Mouse (Mus musculus) thymus, postnatal 25 days (tissue): ENCODE measurements around the gene Kcnk13.
"Not testable (repeated sequence)": the region's sequence is repeated elsewhere in the genome, so short reads cannot be mapped to it uniquely, and the experiment has no call there.

Experiments used
- DNase-seq: peaks from one replicate; pipeline ENCODE4 v3.0.0; 2022

The Kcnk13 gene

DNA sequence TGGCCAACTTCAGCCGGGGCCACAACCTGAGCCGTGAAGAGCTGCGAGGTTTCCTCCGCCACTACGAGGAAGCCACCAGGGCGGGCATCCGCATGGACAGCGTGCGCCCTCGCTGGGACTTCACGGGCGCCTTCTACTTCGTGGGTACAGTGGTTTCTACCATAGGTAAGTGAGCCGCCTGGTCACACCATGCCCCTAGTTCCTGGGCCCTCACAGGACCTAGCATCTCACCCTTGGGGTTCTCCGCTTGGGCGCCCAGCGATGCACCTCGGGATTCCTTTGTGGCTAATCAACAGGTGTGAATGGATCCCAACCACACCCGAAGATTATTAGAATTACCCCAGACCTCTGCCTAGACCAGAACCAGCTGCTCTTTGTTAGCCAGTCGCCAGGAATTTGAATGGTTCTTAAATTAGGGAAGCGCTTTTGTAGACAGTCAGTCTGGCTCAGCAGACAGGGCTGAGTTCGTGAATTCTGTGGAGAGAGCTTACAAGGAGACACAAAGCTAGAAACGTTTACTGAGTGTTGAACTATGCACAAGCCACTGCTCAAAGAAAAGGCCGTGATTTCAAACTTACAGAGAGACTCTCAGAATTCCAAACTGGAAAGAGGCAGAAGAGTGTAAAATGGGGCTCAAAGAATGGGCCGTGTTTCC lies 1.9 kb downstream of the Kcnk13 start:
- DNase-seq: no peak

DNA sequence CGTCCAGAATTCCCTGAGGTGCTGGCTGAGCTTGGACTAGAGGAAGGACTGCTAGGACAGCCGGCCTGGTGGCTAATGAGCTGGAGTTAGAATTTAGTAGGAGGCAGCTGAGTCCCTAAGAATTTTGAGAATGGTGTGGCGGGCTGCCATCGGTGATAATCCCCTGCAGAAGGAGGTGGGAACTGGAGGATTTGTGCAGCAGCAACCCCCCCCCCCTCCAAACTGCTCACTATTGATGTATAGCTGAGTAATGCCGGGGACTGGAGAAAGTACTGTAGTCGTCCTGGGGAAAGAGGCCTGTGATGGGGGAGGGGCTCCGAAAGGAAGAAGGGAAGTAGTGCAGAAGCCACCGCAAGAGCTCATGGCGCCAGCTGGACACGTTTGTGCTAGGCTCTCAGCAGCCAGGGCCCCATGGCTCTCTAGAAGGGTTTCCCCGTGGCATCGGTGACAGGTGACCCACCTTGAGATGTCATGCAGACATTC lies 2.6 kb downstream of the Kcnk13 start:
- no peak for DNase-seq

DNA sequence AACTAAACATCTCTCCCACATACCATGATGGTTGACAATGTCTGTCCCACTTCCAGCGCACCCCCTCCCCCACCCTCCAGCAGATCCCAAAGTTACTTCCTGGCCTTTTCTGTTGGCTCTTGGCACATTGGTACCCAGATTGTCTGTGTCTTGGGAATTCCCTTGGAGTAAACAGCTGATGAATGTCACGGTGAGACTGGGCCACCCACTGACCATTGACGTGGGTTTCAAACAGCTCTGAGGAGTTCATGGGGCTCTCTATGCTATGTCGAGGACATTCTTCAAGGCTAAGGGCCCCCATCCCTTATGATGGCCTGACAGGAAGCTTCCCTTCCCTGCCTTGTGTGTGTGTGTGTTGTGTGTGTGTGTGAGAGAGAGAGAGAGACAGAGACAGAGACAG lies 5.6 kb downstream of the Kcnk13 start:
- no peak for DNase-seq

DNA sequence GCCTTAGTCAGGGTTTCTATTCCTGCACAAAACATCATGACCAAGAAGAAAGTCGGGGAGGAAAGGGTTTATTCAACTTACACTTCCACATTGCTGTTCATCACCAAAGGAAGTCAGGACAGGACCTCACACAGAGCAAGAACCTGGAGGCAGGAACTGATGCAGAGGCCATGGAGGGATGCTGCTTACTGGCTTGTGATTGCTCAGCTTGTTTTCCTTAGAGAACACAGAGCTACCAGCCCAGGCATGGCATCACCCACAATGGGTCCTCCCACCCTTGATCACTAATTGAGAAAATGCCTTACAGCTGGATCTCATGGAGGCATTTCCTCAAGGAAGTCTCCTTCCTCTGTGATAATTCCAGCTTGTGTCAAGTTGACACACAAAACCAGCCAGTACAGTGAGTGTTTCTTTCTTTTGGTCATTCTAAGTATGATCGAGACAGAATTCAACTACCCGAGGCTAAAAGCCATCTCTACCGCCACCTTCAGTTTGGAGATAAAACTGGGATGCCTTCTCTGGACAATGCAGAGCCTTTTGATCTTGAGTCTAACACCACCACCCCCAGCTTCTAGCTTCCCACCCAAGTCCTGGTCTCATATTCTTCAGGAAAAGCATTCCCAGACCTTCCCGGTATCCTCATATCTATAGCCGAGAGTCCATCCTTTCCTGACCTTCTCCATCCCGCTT lies 7.1 kb downstream of the Kcnk13 start:
- not testable (repeated sequence) for DNase-seq

- no peak for DNase-seq
Measured at GRCm38 (mm10) chr12:99972825-99973224, 8.5 kb downstream of the Kcnk13 start.

GRCm38 (mm10) chr12:99973659-99974058 lies 9.4 kb downstream of the Kcnk13 start:
- DNase-seq: no peak

GRCm38 (mm10) chr12:99979541-99979940 lies 15.2 kb downstream of the Kcnk13 start:
- DNase-seq: no peak

DNA sequence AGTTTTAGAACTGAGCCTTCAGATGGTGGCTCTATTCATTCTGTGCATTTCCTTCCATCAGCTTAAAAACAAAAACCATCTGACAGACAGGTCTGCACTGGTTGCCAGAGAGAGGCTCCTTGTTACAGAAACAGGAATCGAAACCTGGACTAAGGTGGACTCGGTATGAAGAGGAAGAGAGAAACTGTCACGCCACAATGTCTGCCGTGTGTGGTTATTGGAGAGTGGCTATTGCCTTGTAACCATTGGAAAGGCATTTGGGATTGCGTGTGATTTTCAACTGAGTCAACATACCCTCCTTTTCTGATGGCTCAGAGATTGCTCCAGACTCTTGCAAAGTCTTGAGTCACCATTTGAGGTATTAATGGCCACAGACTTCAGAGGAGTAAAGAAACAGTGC lies 22.5 kb downstream of the Kcnk13 start:
- no peak for DNase-seq

GRCm38 (mm10) chr12:99988144-99988543 lies 23.8 kb downstream of the Kcnk13 start:
- DNase-seq: no peak

DNA sequence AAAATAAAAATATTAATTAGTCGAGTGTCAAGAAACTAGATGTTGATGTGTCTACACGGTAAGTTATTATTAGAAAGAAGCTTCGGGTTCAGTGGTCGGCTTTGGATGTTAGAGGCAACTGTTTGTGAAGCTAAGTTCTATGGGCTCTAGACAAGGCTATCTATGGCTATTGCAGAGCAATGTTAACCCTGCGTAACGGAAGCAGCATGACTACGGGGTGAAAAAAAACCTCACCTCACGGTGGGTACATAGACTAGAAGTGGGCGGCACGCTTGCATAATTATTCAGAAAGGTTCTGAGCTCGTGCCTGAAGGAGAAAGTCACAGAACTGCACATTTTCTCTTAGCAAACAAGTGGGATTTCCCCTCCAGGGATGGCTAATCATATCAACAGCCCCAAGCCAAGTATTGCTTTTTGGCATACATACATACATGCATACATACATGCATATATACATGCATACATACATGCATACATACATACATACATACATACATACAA lies 28.1 kb downstream of the Kcnk13 start:
- no peak for DNase-seq

- no peak for DNase-seq
Measured at GRCm38 (mm10) chr12:99993146-99993890, 29.0 kb downstream of the Kcnk13 start.

GRCm38 (mm10) chr12:99995951-99996350 lies 31.7 kb downstream of the Kcnk13 start:
- DNase-seq: no peak

GRCm38 (mm10) chr12:99999726-100000125 lies 35.4 kb downstream of the Kcnk13 start:
- DNase-seq: no peak

DNA sequence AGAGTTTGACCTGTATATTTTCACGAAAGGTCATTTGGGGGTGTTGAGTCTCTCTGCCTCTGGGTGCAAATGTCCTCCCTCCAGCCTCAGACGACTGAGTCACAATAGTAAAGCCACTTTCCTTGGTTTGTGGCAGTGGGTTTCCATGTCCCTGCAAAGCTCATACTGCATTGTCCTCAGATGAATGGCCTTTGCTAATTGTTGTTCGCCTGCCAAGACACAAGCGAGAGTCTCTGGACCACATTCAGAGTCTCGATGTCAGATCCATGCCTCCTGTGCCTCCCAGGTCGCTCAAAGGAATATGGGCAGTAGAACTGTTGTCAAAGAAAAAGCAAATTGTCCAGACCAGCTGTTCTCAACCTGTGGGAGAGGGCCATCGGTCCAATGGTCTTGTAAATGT lies 36.1 kb downstream of the Kcnk13 start:
- DNase-seq: no peak

DNA sequence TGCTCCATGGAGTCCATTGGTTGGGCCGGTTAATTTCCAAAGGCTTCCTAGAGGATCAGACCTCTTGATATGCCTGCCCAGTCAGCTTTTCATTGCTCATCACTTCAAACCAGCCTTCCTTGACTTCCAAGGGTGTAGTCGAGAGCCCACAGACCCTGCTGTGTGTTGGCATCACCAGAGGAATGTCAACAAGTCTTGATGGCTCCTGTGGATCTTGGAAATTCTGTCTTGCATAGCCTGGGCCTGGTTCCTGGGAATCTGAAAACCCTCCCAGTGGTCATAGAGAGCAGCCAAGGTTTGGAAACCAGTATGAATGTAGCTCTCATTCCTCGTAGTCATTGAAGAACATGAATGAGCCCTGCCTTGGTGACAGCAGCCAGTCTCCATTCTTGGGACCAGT lies 36.9 kb downstream of the Kcnk13 start:
- DNase-seq: no peak

DNA sequence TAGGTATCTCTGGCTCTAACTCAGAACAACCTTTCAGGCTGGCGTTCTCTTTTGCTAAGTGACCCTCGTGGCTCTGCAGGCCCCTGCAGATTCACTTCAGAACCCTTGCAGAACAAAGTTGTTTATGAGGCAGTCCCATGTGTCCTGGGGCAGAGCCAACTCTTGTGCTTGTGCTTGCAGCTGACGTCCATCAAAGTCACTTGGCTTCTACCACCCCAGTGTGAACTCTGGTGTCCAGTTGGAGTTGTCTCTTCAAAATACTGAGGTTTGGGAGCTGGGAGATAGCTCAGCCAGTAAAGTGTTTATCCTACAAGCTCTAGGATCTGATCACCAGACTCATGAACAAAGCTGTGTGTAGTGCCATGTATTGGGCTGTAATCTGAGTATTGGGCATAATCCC lies 37.6 kb downstream of the Kcnk13 start:
- no peak for DNase-seq

DNA sequence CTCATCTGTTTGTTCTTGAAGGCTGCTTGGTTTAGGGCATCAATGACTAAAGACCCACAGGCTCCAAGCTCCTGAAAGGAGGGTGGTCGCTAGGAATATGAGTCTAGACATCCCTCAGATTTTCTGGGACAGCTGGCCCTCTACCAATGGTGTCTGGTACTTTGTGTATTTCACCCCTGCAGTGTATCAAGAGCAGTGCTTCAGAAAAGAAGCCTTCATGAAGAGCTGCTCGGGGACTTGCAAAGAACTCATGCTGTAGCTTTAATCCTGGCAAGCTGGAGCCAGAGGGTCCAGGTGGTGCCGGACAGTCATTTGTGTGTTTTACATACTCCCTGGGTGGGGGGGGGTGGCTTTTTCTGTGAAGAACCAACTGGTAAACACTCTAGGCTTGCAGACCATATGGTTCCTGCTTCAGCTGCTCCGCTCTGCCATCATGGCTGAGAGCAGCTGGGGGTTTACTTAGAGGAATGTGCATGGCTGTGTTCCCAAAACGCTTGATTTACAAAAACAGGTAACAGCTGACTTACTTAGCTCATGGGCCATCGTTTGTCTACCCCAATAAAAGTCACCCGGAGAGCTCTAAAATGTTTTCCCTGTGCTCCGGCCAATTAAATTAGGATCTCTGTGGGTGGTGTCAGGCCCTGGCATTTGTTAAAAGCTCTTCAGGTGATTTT lies 38.8 kb downstream of the Kcnk13 start:
- no peak for DNase-seq

- DNase-seq: no peak
Measured at GRCm38 (mm10) chr12:100005285-100005684, 41.0 kb downstream of the Kcnk13 start.

DNA sequence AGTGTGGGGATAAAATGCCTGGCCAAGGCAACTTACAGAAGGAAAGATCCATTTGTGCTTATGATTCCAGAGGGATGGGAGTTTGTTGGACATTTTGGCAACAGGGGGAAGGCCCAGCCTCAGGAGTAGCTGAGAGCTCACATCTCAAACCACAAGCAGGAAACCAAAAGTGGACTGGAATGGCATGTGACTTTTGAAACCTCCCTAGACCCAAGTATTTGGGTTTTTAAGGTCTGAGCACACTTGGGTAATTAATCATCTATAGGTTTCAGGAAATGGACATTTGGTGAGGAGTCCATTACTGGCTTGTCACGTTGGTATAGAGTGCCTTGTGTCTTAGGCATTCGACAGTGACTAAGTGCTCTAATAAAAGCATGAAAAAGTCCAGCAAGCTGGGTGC lies 42.4 kb downstream of the Kcnk13 start:
- no peak for DNase-seq

GRCm38 (mm10) chr12:100012839-100013238 lies 48.5 kb downstream of the Kcnk13 start:
- DNase-seq: no peak

DNA sequence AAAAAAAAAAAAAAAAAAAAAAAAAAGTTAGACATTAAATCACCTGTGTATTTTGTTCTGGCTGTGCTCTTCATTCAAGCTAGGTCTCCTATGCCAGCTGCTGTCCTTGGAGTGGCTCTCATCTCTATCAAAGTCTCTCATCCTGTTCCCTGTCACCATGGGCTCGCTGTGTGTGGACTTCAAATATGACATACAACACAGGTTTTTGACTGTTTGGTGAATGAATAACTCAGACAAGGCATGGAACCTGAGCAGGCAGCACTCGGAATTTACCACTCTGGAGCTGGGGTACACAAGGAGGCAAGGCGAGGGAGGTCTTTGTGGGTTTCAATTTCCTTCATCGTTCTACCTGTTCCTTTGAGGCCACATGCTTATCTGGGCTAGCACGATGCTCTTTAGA lies 50.8 kb downstream of the Kcnk13 start:
- DNase-seq: no peak

GRCm38 (mm10) chr12:100017709-100018108 lies 53.4 kb downstream of the Kcnk13 start:
- DNase-seq: no peak

DNA sequence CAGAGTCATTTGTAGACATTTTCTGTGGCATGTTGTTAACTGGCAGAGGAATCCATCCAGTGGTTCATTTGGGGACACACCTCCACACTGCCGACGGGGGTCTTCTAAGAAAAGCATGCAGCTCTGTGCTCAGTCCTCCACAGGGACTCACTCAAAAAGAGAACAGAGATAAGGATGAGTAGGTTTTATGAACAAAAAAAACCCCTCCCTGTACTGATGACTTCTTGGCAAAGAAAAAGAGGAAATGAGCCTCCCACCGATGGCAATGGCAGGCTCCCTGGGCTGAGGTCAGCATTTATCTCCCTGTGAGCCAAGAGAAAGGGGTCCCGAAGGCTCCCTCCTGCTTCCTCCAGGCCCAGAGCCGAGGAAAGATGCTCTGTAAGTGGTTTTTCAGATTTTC lies 58.2 kb downstream of the Kcnk13 start:
- DNase-seq: no peak
